Mouse (Mus musculus): Measurements from ENCODE around the gene Gm27021. TPM values are rescaled to one million over a fixed set of nuclear protein-coding genes. Genes with fewer than 3 reads are reported as not detected.

Gene Gm27021
- polyA plus RNA-seq, 1 experiment from 2014 or later = 0.15 TPM

- Histone ChIP-seq H3K27me3 (ENCODE audit: control insufficient read depth, insufficient read depth, low read depth, low read length) (peaks cover 3% of the 10 kb centered on the region; the same call in 1 of the 2 replicates), H3K36me3 (ENCODE audit: control insufficient read depth, insufficient read depth) (no peaks in the 10 kb centered on the region), H3K9ac (ENCODE audit: low read depth, low read length) (no peak overlapping the region), H3K9me3 (replicated peaks; ENCODE audit: control insufficient read depth, low read length) (no peaks in the 10 kb centered on the region), H3K27ac (ENCODE audit: low read length) (no peak overlapping the region), H3K4me1 (ENCODE audit: control insufficient read depth, low read depth, low read length) (no peaks in the 10 kb centered on the region; the same call in 1 of the 2 replicates), H3K4me2 (ENCODE audit: low read depth, low read length) (no peak overlapping the region), H3K4me3 (ENCODE audit: low read depth, low read length) (no peak overlapping the region)
- no peak for ATAC-seq (ENCODE audit: low read depth)
- 68% methylated on average over 7 of the region's 7 CpGs for WGBS (ENCODE audit: insufficient replicate concordance)
Measured at GRCm38 (mm10) chr8:120688511-120688910, 20.6 kb upstream of the Gm27021 start.

- H3K9ac ChIP-seq (ENCODE audit: low read depth, low read length) = no peak overlapping the region
Measured at GRCm38 (mm10) chr8:120687786-120688185, 19.9 kb upstream of the Gm27021 start.

DNA sequence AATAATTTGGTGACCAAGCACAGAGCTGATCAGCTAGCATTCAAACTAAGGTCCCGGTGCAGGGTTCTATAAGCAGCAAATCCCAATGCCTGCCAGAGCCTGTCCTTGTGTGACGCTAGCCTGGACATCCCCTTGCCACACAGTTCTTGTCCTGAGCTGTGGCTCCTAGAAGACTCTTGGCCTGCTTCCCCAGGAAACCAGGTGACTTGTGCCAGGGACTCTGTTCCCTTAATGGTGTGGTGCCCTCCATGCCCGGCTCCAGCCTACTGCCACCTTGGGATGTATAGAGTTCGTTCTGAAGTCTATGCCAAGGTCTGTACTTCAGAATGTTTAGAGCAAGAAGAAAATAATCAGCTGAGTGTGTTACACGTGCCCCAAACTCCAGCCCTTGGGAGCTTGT, 18.7 kb upstream of the Gm27021 start:
- no peaks in the 10 kb centered on the region for H3K9me3 ChIP-seq (replicated peaks; ENCODE audit: control insufficient read depth, low read length)
- H3K4me3 ChIP-seq (ENCODE audit: low read depth, low read length) = no peak overlapping the region
- 55% methylated on average over 5 of the region's 5 CpGs for WGBS (ENCODE audit: insufficient replicate concordance)
- no peaks in the 10 kb centered on the region; the same call in 1 of the 2 replicates for H3K4me1 ChIP-seq (ENCODE audit: control insufficient read depth, low read depth, low read length)
- no peak overlapping the region for H3K9ac ChIP-seq (ENCODE audit: low read depth, low read length)
- H3K27ac ChIP-seq (ENCODE audit: low read length) = no peak overlapping the region
- no peaks in the 10 kb centered on the region for H3K36me3 ChIP-seq (ENCODE audit: control insufficient read depth, insufficient read depth)
- peaks cover 3% of the 10 kb centered on the region; the same call in 1 of the 2 replicates for H3K27me3 ChIP-seq (ENCODE audit: control insufficient read depth, insufficient read depth, low read depth, low read length)
- ATAC-seq (ENCODE audit: low read depth) = no peak
- no peak overlapping the region for H3K4me2 ChIP-seq (ENCODE audit: low read depth, low read length)

More at GRCm38 (mm10) chr8:120687786-120688185, 19.9 kb upstream of the Gm27021 start:
- no peaks in the 10 kb centered on the region; the same call in 1 of the 2 replicates for H3K4me1 ChIP-seq (ENCODE audit: control insufficient read depth, low read depth, low read length)
- no peak overlapping the region for H3K4me3 ChIP-seq (ENCODE audit: low read depth, low read length)
- no peak overlapping the region for H3K27ac ChIP-seq (ENCODE audit: low read length)
- no peak for ATAC-seq (ENCODE audit: low read depth)
- H3K9me3 ChIP-seq (replicated peaks; ENCODE audit: control insufficient read depth, low read length) = no peaks in the 10 kb centered on the region
- peaks cover 3% of the 10 kb centered on the region; the same call in 1 of the 2 replicates for H3K27me3 ChIP-seq (ENCODE audit: control insufficient read depth, insufficient read depth, low read depth, low read length)
- WGBS (ENCODE audit: insufficient replicate concordance) = 59% methylated on average over 8 of the region's 8 CpGs
- H3K36me3 ChIP-seq (ENCODE audit: control insufficient read depth, insufficient read depth) = no peaks in the 10 kb centered on the region
- no peak overlapping the region for H3K4me2 ChIP-seq (ENCODE audit: low read depth, low read length)

DNA sequence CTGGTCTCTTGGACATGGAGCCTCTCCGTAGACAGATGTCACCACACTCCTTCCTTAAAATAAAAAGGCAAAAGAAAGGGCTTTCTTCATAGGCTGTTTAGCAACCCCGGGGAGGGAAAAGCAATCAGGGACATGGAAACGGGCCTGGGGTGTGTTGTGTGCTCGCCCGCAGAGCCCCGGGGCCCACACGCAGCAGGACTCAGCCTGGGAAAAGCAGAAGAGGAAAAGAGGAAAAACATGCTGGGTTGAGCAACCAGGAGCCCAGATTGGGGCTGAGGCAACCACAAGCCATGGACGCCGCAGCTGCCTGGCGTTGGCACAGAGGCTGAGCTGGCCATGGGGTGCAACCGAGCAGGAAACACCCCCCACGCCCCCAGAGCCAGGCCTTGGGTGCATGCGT, 18.2 kb upstream of the Gm27021 start:
- peak; percentile 52 for ATAC-seq (ENCODE audit: low read depth)
- no peak overlapping the region for H3K4me3 ChIP-seq (ENCODE audit: low read depth, low read length)
- no peaks in the 10 kb centered on the region for H3K36me3 ChIP-seq (ENCODE audit: control insufficient read depth, insufficient read depth)
- 20% methylated on average over 13 of the region's 13 CpGs for WGBS (ENCODE audit: insufficient replicate concordance)
- no peak overlapping the region for H3K4me2 ChIP-seq (ENCODE audit: low read depth, low read length)
- no peaks in the 10 kb centered on the region; the same call in 1 of the 2 replicates for H3K4me1 ChIP-seq (ENCODE audit: control insufficient read depth, low read depth, low read length)
- peak overlapping the region; percentile 6; the same call in 1 of the 2 replicates for H3K27ac ChIP-seq (ENCODE audit: low read length)
- H3K9me3 ChIP-seq (replicated peaks; ENCODE audit: control insufficient read depth, low read length) = no peaks in the 10 kb centered on the region
- no peak overlapping the region for H3K9ac ChIP-seq (ENCODE audit: low read depth, low read length)
- peaks cover 3% of the 10 kb centered on the region; the same call in 1 of the 2 replicates for H3K27me3 ChIP-seq (ENCODE audit: control insufficient read depth, insufficient read depth, low read depth, low read length)

GRCm38 (mm10) chr8:120685591-120685990, 17.7 kb upstream of the Gm27021 start:
- WGBS (ENCODE audit: insufficient replicate concordance) = 58% methylated on average over 8 of the region's 8 CpGs
- peaks cover 3% of the 10 kb centered on the region; the same call in 1 of the 2 replicates for H3K27me3 ChIP-seq (ENCODE audit: control insufficient read depth, insufficient read depth, low read depth, low read length)
- no peak overlapping the region for H3K4me3 ChIP-seq (ENCODE audit: low read depth, low read length)
- no peak overlapping the region for H3K9ac ChIP-seq (ENCODE audit: low read depth, low read length)
- peak overlapping the region; percentile 6; the same call in 1 of the 2 replicates for H3K27ac ChIP-seq (ENCODE audit: low read length)
- H3K4me1 ChIP-seq (ENCODE audit: control insufficient read depth, low read depth, low read length) = no peaks in the 10 kb centered on the region; the same call in 1 of the 2 replicates
- H3K4me2 ChIP-seq (ENCODE audit: low read depth, low read length) = no peak overlapping the region
- no peaks in the 10 kb centered on the region for H3K9me3 ChIP-seq (replicated peaks; ENCODE audit: control insufficient read depth, low read length)
- ATAC-seq (ENCODE audit: low read depth) = 0 out of 2 replicates have a peak, but pooled peaks have one; percentile 19
- no peaks in the 10 kb centered on the region for H3K36me3 ChIP-seq (ENCODE audit: control insufficient read depth, insufficient read depth)

GRCm38 (mm10) chr8:120685097-120685496, 17.2 kb upstream of the Gm27021 start:
- no peak for ATAC-seq (ENCODE audit: low read depth)
- H3K27ac ChIP-seq (ENCODE audit: low read length) = no peak overlapping the region
- no peak overlapping the region for H3K4me2 ChIP-seq (ENCODE audit: low read depth, low read length)

DNA sequence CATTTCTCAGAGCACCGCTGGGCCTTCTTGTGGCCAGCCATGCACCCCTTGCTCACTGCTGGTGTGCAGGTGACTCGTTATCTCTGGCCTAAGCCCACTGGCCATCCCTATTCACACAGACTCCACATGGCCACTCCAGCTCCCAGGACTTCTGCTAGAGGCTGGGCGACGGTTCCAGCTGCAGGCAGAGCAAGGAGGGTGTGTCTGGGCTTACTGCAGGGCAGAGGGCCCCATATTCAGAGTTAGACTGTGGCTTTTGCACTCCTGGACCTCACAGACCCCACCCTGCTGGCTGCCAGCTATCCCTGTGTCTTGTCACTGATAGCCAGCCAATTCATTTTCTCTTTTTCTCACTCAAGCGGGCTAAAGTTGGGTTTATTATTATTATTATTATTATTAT, 16.2 kb upstream of the Gm27021 start:
- H3K9ac ChIP-seq (ENCODE audit: low read depth, low read length) = no peak overlapping the region
- H3K27ac ChIP-seq (ENCODE audit: low read length) = no peak overlapping the region
- H3K4me3 ChIP-seq (ENCODE audit: low read depth, low read length) = no peak overlapping the region
- H3K4me2 ChIP-seq (ENCODE audit: low read depth, low read length) = no peak overlapping the region
- peaks cover 7% of the 10 kb centered on the region for H3K4me1 ChIP-seq (ENCODE audit: control insufficient read depth, low read depth, low read length)
- WGBS (ENCODE audit: insufficient replicate concordance) = 55% methylated on average over 5 of the region's 5 CpGs
- no peaks in the 10 kb centered on the region for H3K9me3 ChIP-seq (replicated peaks; ENCODE audit: control insufficient read depth, low read length)
- peaks cover 3% of the 10 kb centered on the region; the same call in 1 of the 2 replicates for H3K27me3 ChIP-seq (ENCODE audit: control insufficient read depth, insufficient read depth, low read depth, low read length)
- ATAC-seq (ENCODE audit: low read depth) = no peak
- no peaks in the 10 kb centered on the region for H3K36me3 ChIP-seq (ENCODE audit: control insufficient read depth, insufficient read depth)

More at GRCm38 (mm10) chr8:120685097-120685496, 17.2 kb upstream of the Gm27021 start:
- H3K4me1 ChIP-seq (ENCODE audit: control insufficient read depth, low read depth, low read length) = peaks cover 1% of the 10 kb centered on the region
- H3K4me3 ChIP-seq (ENCODE audit: low read depth, low read length) = no peak overlapping the region
- H3K9me3 ChIP-seq (replicated peaks; ENCODE audit: control insufficient read depth, low read length) = no peaks in the 10 kb centered on the region
- 62% methylated on average over 5 of the region's 5 CpGs for WGBS (ENCODE audit: insufficient replicate concordance)
- peaks cover 3% of the 10 kb centered on the region; the same call in 1 of the 2 replicates for H3K27me3 ChIP-seq (ENCODE audit: control insufficient read depth, insufficient read depth, low read depth, low read length)
- no peak overlapping the region for H3K9ac ChIP-seq (ENCODE audit: low read depth, low read length)
- H3K36me3 ChIP-seq (ENCODE audit: control insufficient read depth, insufficient read depth) = no peaks in the 10 kb centered on the region

GRCm38 (mm10) chr8:120683602-120684001, 15.7 kb upstream of the Gm27021 start:
- H3K4me3 ChIP-seq (ENCODE audit: low read depth, low read length) = no peak overlapping the region
- peaks cover 7% of the 10 kb centered on the region for H3K4me1 ChIP-seq (ENCODE audit: control insufficient read depth, low read depth, low read length)
- H3K27ac ChIP-seq (ENCODE audit: low read length) = no peak overlapping the region
- WGBS (ENCODE audit: insufficient replicate concordance) = 12% methylated on average over 10 of the region's 10 CpGs
- H3K36me3 ChIP-seq (ENCODE audit: control insufficient read depth, insufficient read depth) = no peaks in the 10 kb centered on the region
- H3K4me2 ChIP-seq (ENCODE audit: low read depth, low read length) = no peak overlapping the region
- no peak overlapping the region for H3K9ac ChIP-seq (ENCODE audit: low read depth, low read length)
- 0 out of 2 replicates have a peak, but pooled peaks have one; percentile 24 for ATAC-seq (ENCODE audit: low read depth)
- no peaks in the 10 kb centered on the region for H3K9me3 ChIP-seq (replicated peaks; ENCODE audit: control insufficient read depth, low read length)
- H3K27me3 ChIP-seq (ENCODE audit: control insufficient read depth, insufficient read depth, low read depth, low read length) = no peaks in the 10 kb centered on the region

DNA sequence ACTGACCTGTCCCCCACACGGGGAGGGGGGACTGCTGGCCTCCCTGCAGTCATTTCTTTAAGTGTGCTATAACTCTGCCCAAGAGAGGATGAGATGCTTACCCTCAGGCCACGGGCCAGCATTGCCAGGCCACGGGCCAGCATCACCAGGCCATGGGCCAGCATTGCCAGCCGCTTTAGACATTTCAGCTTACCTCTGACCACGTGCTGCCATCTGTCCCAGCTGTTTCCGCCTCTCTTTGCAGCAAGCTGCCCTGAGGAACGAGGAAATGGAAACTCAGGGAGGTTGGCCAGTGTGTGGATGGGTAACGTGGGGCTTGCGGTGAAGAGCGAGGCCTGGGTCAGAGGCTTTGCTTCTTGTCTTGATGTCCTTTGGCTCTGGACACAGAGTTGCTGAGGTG, 13.2 kb upstream of the Gm27021 start:
- Histone ChIP-seq H3K27ac (ENCODE audit: low read length) (no peak overlapping the region), H3K9ac (ENCODE audit: low read depth, low read length) (no peak overlapping the region), H3K4me3 (ENCODE audit: low read depth, low read length) (no peak overlapping the region), H3K4me1 (ENCODE audit: control insufficient read depth, low read depth, low read length) (peaks cover 7% of the 10 kb centered on the region), H3K9me3 (replicated peaks; ENCODE audit: control insufficient read depth, low read length) (no peaks in the 10 kb centered on the region), H3K27me3 (ENCODE audit: control insufficient read depth, insufficient read depth, low read depth, low read length) (no peaks in the 10 kb centered on the region), H3K36me3 (ENCODE audit: control insufficient read depth, insufficient read depth) (no peaks in the 10 kb centered on the region), H3K4me2 (ENCODE audit: low read depth, low read length) (no peak overlapping the region)
- no peak for ATAC-seq (ENCODE audit: low read depth)
- 64% methylated on average over 10 of the region's 10 CpGs for WGBS (ENCODE audit: insufficient replicate concordance)
